Mouse (Mus musculus): ENCODE data around the gene Smad6. TPM values are rescaled to one million over a fixed set of nuclear protein-coding genes. Genes with fewer than 3 reads are reported as not detected.

Smad6 gene
- polyA plus RNA-seq, 1 experiment, result 8.0 TPM

DNA sequence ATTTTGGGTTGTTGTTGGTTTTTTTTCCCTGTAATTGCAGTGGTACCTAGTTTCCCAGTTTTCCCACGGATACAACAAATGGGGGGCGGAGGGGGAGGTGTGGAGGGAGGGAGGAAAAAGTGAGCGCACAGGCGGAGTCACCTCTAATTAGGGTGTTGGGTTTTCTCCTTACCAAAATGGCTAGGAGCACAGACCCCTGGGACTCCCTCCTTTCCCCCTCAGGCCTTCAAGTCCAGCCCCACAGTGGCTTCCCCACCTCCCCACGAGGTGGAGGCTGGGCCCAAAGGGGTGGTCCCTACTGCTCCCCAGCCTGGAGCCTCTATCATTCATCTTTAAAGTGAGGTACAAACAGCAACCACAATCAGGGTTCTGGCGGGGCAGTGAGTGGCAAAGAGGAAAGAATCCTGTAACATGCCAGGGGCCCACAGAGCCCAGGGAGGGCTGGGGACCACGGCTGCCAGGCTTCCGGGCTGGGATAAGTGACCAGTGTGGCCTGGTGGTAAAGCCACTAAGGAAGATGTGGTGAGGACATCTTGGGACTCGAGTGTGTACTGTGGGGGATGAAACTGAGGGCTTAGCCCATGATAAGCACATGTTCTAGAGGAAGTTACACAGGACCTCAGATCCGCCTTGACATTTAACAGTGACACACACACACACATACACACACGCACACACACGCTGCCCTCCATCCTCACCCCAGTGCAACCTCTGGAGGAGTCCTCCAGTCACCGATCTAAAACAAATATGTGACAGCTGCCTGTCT is 47.4 kb downstream of the Smad6 start:
- TF ChIP-seq POLR2A (IDR thresholded peaks at IDR 0.05; ENCODE audit: control insufficient read depth, extremely low read depth, insufficient read depth, low read length, poor library complexity) (no peak), CTCF (IDR thresholded peaks at IDR 0.05; ENCODE audit: borderline replicate concordance, control insufficient read depth, extremely low read depth, insufficient read depth, low read length, poor library complexity) (no peak)
- H3K36me3 ChIP-seq (ENCODE audit: control insufficient read depth, insufficient read depth, low read length), result no peaks in the 10 kb centered on the region
- H3K4me3 ChIP-seq (ENCODE audit: control insufficient read depth, insufficient read depth, low read length), result no peak overlapping the region
- no peak overlapping the region for H3K27ac ChIP-seq (ENCODE audit: control insufficient read depth, insufficient read depth, low read length)
- H3K27me3 ChIP-seq (ENCODE audit: control insufficient read depth, insufficient read depth, low read length), result no peaks in the 10 kb centered on the region
- no peaks in the 10 kb centered on the region for H3K4me1 ChIP-seq (replicated peaks; ENCODE audit: control insufficient read depth, insufficient read depth, low read length)
- no peak for DNase-seq
- WGBS, result 46% methylated on average over 13 of the region's 13 CpGs

DNA sequence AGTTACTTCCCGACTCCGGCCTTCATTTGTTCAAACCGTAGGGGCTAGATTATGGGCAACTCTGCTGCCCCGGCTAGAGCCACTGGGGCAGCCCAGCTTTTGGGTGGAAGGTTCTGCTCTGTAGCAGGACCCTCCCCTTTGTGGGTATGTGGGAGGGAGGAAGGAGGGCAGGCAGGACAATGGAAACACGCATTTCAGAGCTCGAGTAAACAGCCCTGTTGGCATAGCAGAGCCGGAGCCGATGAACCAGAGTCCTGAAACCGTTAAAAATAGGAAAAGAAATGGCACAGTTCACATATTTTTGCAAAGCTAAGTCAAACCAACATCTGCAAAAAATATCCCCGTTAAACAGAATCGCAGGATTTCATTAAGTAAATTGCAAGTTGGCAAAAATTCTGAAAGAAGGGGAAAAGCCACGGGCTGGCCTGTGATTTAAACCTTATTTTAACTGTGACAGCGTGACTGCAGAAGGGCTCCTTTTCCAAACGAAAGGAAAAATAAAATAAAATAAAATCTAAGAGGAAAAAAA is 48.1 kb downstream of the Smad6 start:
- Histone ChIP-seq H3K27ac (ENCODE audit: control insufficient read depth, insufficient read depth, low read length) (no peak overlapping the region), H3K27me3 (ENCODE audit: control insufficient read depth, insufficient read depth, low read length) (no peaks in the 10 kb centered on the region), H3K4me1 (replicated peaks; ENCODE audit: control insufficient read depth, insufficient read depth, low read length) (no peaks in the 10 kb centered on the region), H3K4me3 (ENCODE audit: control insufficient read depth, insufficient read depth, low read length) (no peak overlapping the region), H3K36me3 (ENCODE audit: control insufficient read depth, insufficient read depth, low read length) (no peaks in the 10 kb centered on the region)
- 71% methylated on average over 14 of the region's 14 CpGs for WGBS
- no peak for TF ChIP-seq CTCF (IDR thresholded peaks at IDR 0.05; ENCODE audit: borderline replicate concordance, control insufficient read depth, extremely low read depth, insufficient read depth, low read length, poor library complexity)
- TF ChIP-seq POLR2A (IDR thresholded peaks at IDR 0.05; ENCODE audit: control insufficient read depth, extremely low read depth, insufficient read depth, low read length, poor library complexity), result no peak
- no peak for DNase-seq

DNA sequence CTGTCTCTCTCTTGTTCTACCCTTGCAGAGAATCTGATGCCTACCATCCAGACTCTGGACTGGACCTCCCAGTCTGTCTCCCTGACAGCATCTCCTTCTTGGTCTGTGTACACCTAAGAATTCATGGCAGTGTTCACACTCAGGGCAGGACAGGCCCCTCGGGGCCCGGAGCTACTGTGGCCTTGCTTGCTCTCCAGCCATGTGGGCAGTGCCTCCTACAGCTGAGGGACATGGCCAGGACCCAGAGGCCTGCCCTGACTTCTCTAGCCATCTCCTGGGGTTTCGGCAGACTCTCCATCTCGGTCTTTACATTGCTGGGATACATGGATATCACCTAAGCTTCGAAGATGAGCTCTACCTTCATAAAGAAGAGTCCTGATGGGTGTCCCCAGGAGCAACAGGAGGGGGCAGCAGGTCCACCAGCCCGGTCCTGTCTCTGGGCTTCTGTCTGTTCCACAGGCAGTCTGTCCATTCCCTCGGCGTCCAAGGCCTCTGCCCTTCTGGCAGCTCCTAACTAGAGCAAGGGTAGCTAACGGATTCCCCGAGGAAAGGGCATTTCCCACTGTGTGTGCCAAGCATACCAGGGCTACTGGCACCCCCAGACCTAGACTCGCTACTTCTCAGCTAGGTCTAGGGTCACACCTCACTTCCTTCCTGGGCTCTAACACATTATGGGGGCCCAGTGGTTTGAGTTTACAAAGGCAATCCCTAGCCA is 49.1 kb downstream of the Smad6 start:
- TF ChIP-seq CTCF (IDR thresholded peaks at IDR 0.05; ENCODE audit: borderline replicate concordance, control insufficient read depth, extremely low read depth, insufficient read depth, low read length, poor library complexity) (no peak), POLR2A (IDR thresholded peaks at IDR 0.05; ENCODE audit: control insufficient read depth, extremely low read depth, insufficient read depth, low read length, poor library complexity) (no peak)
- Histone ChIP-seq H3K36me3 (ENCODE audit: control insufficient read depth, insufficient read depth, low read length) (no peaks in the 10 kb centered on the region), H3K4me3 (ENCODE audit: control insufficient read depth, insufficient read depth, low read length) (no peak overlapping the region), H3K27me3 (ENCODE audit: control insufficient read depth, insufficient read depth, low read length) (no peaks in the 10 kb centered on the region), H3K4me1 (replicated peaks; ENCODE audit: control insufficient read depth, insufficient read depth, low read length) (no peaks in the 10 kb centered on the region), H3K27ac (ENCODE audit: control insufficient read depth, insufficient read depth, low read length) (no peak overlapping the region)
- no peak for DNase-seq
- WGBS, result 93% methylated on average over 11 of the region's 11 CpGs

DNA sequence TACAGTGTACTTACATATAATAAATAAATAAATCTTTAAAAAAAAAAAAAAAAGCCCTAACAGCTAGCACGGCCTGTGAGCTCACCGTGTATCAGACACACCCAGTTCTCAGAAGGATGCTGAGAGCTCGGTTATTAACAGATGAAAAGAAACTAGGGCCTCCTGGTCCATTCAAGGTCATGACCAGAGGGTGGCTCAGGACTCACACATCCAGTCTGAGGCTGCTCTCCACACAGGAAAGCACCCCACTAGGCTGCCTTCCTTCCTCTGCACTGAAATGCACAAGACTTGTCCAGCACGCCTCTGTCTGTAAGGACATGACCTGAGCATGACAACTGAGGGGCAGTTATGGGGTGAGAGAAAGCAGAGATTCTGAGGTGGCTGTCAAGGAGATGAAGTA is 50.3 kb downstream of the Smad6 start:
- WGBS, result 76% methylated on average over 4 of the region's 4 CpGs
- Histone ChIP-seq H3K27me3 (ENCODE audit: control insufficient read depth, insufficient read depth, low read length) (no peaks in the 10 kb centered on the region), H3K4me1 (replicated peaks; ENCODE audit: control insufficient read depth, insufficient read depth, low read length) (no peaks in the 10 kb centered on the region), H3K4me3 (ENCODE audit: control insufficient read depth, insufficient read depth, low read length) (no peak overlapping the region), H3K36me3 (ENCODE audit: control insufficient read depth, insufficient read depth, low read length) (no peaks in the 10 kb centered on the region), H3K27ac (ENCODE audit: control insufficient read depth, insufficient read depth, low read length) (no peak overlapping the region)
- DNase-seq, result no peak
- no peak for TF ChIP-seq POLR2A (IDR thresholded peaks at IDR 0.05; ENCODE audit: control insufficient read depth, extremely low read depth, insufficient read depth, low read length, poor library complexity)
- TF ChIP-seq CTCF (IDR thresholded peaks at IDR 0.05; ENCODE audit: borderline replicate concordance, control insufficient read depth, extremely low read depth, insufficient read depth, low read length, poor library complexity), result no peak

DNA sequence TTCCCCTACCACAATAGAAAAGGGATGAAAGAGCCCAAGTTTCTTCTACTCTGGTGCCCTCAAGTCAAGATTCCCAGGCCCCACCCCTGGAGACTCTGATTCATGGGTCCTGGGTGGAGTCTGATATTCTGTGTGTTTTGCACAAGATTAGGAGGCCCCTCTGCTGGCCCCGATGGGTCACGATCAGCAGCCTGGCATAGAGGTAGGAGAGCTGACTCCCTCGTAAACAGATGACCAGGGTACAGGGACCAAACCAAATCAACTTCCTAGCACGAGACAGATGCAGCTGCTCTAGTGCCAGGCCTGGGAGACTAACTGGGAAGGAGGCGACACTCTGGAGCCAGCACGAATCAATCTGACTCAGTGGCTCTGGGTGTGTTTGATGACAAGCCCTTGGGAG is 51.0 kb downstream of the Smad6 start:
- H3K27ac ChIP-seq (ENCODE audit: control insufficient read depth, insufficient read depth, low read length), result no peak overlapping the region
- no peaks in the 10 kb centered on the region for H3K36me3 ChIP-seq (ENCODE audit: control insufficient read depth, insufficient read depth, low read length)
- no peaks in the 10 kb centered on the region for H3K4me1 ChIP-seq (replicated peaks; ENCODE audit: control insufficient read depth, insufficient read depth, low read length)
- H3K27me3 ChIP-seq (ENCODE audit: control insufficient read depth, insufficient read depth, low read length), result no peaks in the 10 kb centered on the region
- no peak for DNase-seq
- no peak overlapping the region for H3K4me3 ChIP-seq (ENCODE audit: control insufficient read depth, insufficient read depth, low read length)
- no peak for TF ChIP-seq POLR2A (IDR thresholded peaks at IDR 0.05; ENCODE audit: control insufficient read depth, extremely low read depth, insufficient read depth, low read length, poor library complexity)
- no peak for TF ChIP-seq CTCF (IDR thresholded peaks at IDR 0.05; ENCODE audit: borderline replicate concordance, control insufficient read depth, extremely low read depth, insufficient read depth, low read length, poor library complexity)
- 94% methylated on average over 6 of the region's 6 CpGs for WGBS

DNA sequence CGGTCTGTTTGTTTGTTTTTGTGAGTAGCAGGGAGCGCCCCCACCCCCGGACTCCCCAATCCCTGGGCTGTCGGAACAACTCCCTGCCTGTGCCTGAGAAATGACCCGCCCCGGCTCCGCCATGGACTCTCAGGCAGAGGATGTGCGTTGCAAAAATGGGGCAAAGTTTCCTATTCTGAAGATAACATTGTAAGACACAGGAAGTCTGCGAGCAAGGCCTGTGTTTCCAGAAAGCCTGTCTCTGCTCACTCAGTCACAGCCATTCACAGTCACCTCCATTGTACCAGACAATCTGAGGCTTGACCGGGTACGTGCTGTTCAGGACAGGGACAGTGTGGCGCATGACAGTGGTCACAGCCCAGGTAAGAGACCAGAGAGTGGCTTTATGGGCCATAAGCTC is 51.5 kb downstream of the Smad6 start:
- no peak overlapping the region for H3K27ac ChIP-seq (ENCODE audit: control insufficient read depth, insufficient read depth, low read length)
- 90% methylated on average over 12 of the region's 12 CpGs for WGBS
- no peak for DNase-seq
- TF ChIP-seq POLR2A (IDR thresholded peaks at IDR 0.05; ENCODE audit: control insufficient read depth, extremely low read depth, insufficient read depth, low read length, poor library complexity) (no peak), CTCF (IDR thresholded peaks at IDR 0.05; ENCODE audit: borderline replicate concordance, control insufficient read depth, extremely low read depth, insufficient read depth, low read length, poor library complexity) (no peak)
- no peak overlapping the region for H3K4me3 ChIP-seq (ENCODE audit: control insufficient read depth, insufficient read depth, low read length)
- no peaks in the 10 kb centered on the region for H3K36me3 ChIP-seq (ENCODE audit: control insufficient read depth, insufficient read depth, low read length)
- no peaks in the 10 kb centered on the region for H3K4me1 ChIP-seq (replicated peaks; ENCODE audit: control insufficient read depth, insufficient read depth, low read length)
- H3K27me3 ChIP-seq (ENCODE audit: control insufficient read depth, insufficient read depth, low read length), result no peaks in the 10 kb centered on the region
